Mouse (Mus musculus): ENCODE measurements around the gene Enpp6. TPM values are rescaled to one million over a fixed set of nuclear protein-coding genes. Genes with fewer than 3 reads are reported as not detected.

The Enpp6 gene
- polyA plus RNA-seq, 1 experiment from 2014 or later: 0.72 TPM

DNA sequence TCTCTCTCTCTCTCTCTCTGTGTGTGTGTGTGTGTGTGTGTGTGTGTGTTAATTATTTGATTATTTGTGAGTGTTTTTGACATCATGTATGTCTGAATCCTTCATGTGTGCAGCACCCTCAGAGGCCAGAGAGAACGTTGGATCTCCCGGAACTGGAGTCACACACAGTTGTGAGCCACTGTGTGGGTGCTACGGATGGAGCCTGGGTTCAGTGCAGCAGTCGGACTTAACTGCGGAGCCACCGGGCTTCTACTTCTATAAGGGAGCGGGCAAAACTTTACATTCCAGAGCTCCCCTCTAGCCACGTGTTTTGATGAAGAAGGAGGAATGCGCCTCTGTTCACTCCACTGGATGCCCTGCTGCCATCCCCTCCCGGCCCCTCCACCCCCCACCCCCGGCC, 148.0 kb downstream of the Enpp6 start:
- Histone ChIP-seq H3K9ac (no peak overlapping the region), H3K4me2 (peak overlapping the region; percentile 68), H3K27me3 (no peaks in the 10 kb centered on the region), H3K36me3 (no peaks in the 10 kb centered on the region), H3K4me1 (peaks cover 18% of the 10 kb centered on the region), H3K9me3 (no peaks in the 10 kb centered on the region), H3K4me3 (peak overlapping the region; percentile 32), H3K27ac (no peak overlapping the region)
- no peak for ATAC-seq (ENCODE audit: insufficient number of reproducible peaks, insufficient read depth, low FRiP score, low TSS enrichment, low read depth)
- WGBS: 14% methylated on average over 11 of the region's 11 CpGs

- WGBS: 3% methylated on average over 9 of the region's 9 CpGs
Observed at GRCm38 (mm10) chr8:47135586-47135985, 148.9 kb downstream of the Enpp6 start.

GRCm38 (mm10) chr8:47136047-47136446, 149.4 kb downstream of the Enpp6 start:
- H3K9ac ChIP-seq: peak overlapping the region; percentile 33; the same call in 1 of the 2 replicates
- H3K4me3 ChIP-seq: peak overlapping the region; percentile 32
- H3K27me3 ChIP-seq: no peaks in the 10 kb centered on the region

More at GRCm38 (mm10) chr8:47135586-47135985, 148.9 kb downstream of the Enpp6 start:
- no peak for ATAC-seq (ENCODE audit: insufficient number of reproducible peaks, insufficient read depth, low FRiP score, low TSS enrichment, low read depth)
- peak overlapping the region; percentile 33; the same call in 1 of the 2 replicates for H3K9ac ChIP-seq
- peak overlapping the region; percentile 68 for H3K4me2 ChIP-seq
- H3K9me3 ChIP-seq: no peaks in the 10 kb centered on the region
- H3K27ac ChIP-seq: peak overlapping the region; percentile 68; the same call in 1 of the 2 replicates
- H3K27me3 ChIP-seq: no peaks in the 10 kb centered on the region
- H3K4me1 ChIP-seq: peaks cover 18% of the 10 kb centered on the region
- no peaks in the 10 kb centered on the region for H3K36me3 ChIP-seq
- H3K4me3 ChIP-seq: peak overlapping the region; percentile 32

GRCm38 (mm10) chr8:47145258-47145657, 158.6 kb downstream of the Enpp6 start:
- no peak overlapping the region for H3K27ac ChIP-seq
- no peak overlapping the region for H3K9ac ChIP-seq
- 90% methylated on average over 9 of the region's 9 CpGs for WGBS
- H3K4me1 ChIP-seq: no peaks in the 10 kb centered on the region
- ATAC-seq (ENCODE audit: insufficient number of reproducible peaks, insufficient read depth, low FRiP score, low TSS enrichment, low read depth): no peak
- H3K27me3 ChIP-seq: no peaks in the 10 kb centered on the region
- no peaks in the 10 kb centered on the region for H3K9me3 ChIP-seq
- H3K4me2 ChIP-seq: no peak overlapping the region
- no peaks in the 10 kb centered on the region for H3K36me3 ChIP-seq
- H3K4me3 ChIP-seq: no peak overlapping the region

More at GRCm38 (mm10) chr8:47136047-47136446, 149.4 kb downstream of the Enpp6 start:
- no peak for ATAC-seq (ENCODE audit: insufficient number of reproducible peaks, insufficient read depth, low FRiP score, low TSS enrichment, low read depth)
- Histone ChIP-seq H3K4me2 (peak overlapping the region; percentile 68), H3K36me3 (no peaks in the 10 kb centered on the region), H3K9me3 (no peaks in the 10 kb centered on the region), H3K4me1 (peaks cover 18% of the 10 kb centered on the region), H3K27ac (peak overlapping the region; percentile 68; the same call in 1 of the 2 replicates)
- WGBS: 20% methylated on average over 5 of the region's 5 CpGs

Other genes starting within 250 kb of the Enpp6 start
- gene Irf2, start 247.2 kb upstream of the Enpp6 start, polyA plus RNA-seq (2015; fragmentation: Nextera tagmentation; extraction: Ambion mirVana): 27.1 and 30.0 TPM in 2 replicates